Mouse (Mus musculus): ENCODE measurements around the gene Mettl22. TPM values are rescaled to one million over a fixed set of nuclear protein-coding genes. Genes with fewer than 3 reads are reported as not detected.

Gene Mettl22
- 45.7 and 54.2 TPM in 2 replicates for polyA plus RNA-seq (2015; fragmentation: Nextera tagmentation; extraction: Ambion mirVana)

DNA sequence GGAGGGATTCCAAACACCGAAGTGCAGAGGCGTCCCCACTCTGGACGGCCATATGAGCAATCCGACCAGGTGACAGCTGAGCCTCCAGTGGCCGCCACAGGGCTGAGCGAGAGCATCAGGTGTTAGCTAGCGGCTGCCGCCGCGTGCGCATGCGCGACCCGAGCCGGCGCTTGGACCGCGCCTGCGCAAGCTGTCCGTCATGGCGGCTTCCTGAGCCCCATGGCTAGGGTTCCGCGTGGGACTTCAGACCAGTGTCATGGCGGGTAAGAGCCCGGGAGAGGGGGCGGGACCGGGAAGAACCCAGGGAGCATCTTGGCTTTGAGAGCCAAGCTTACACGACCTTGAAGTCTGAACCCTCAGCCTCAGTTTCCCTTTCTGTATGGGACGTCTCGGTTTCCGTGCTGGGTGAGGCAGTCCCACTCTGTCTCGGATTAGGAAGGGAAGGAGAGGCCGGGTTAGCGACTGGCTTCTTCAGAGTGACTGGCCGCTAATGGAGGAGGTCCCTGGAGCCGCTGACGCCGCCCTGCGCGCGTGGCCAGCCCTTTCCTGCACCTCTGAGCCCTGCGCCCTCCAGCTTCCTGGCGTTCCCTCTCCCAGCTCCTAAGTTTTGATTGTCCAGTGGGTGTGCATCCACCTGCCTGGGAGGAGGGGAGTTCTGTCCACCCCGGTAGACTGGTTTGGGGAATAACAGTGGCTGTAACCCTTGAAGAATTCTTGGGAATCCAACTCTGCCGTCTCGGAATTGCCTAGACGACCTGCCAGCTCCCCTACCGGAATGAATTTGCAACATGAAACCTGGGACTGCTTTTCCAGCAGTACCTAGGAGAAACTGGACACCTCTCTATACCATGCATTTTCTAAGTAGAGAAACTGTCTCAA lies at the start of gene Mettl22:
TSS of gene Mettl22 (plus strand) at position 186 of the 879 bp plus-strand sequence.
- under 1% methylated on average over 48 of the region's 48 CpGs for WGBS
- Histone ChIP-seq H3K36me3 (no peaks in the 10 kb centered on the region), H3K27ac (replicated peaks) (peak within 1 kb of the TSS; percentile 84), H3K9me3 (replicated peaks) (no peaks in the 10 kb centered on the region), H3K4me3 (replicated peaks) (peak within 1 kb of the TSS; percentile 81), H3K4me2 (peak within 1 kb of the TSS; percentile 89), H3K27me3 (replicated peaks) (no peaks in the 10 kb centered on the region; the same call in 1 of the 2 replicates), H3K9ac (replicated peaks) (peak within 1 kb of the TSS; percentile 76), H3K4me1 (peaks cover 14% of the 10 kb centered on the region)
- peak; percentile 98 for ATAC-seq (ENCODE audit: low FRiP score)

DNA sequence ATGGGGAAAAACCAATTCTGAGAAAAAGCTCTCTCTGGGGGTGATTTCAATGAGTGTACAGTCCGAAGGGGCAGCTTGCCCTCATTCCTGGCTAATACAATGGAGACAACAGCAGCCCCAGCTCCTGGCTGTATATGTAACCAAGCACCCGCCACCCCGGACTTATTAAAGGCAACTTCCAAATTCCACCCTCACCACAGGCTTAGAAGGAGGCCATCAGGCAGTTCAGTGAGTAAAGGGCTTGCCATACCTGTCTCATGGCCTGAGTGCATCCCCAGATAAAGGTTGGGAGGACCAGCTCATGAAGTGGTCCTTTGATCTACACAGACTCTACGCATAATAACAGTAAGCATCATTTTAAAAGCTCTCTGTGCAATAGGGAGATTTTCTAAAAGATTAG lies 49.7 kb upstream of the Mettl22 start:
- Histone ChIP-seq H3K36me3 (no peaks in the 10 kb centered on the region), H3K4me2 (no peak overlapping the region), H3K27me3 (replicated peaks) (peaks cover 37% of the 10 kb centered on the region), H3K9me3 (replicated peaks) (no peaks in the 10 kb centered on the region), H3K4me3 (replicated peaks) (no peak overlapping the region), H3K4me1 (peaks cover 22% of the 10 kb centered on the region), H3K9ac (replicated peaks) (no peak overlapping the region), H3K27ac (replicated peaks) (no peak overlapping the region)
- 90% methylated on average over 4 of the region's 4 CpGs for WGBS
- ATAC-seq (ENCODE audit: low FRiP score), result no peak

DNA sequence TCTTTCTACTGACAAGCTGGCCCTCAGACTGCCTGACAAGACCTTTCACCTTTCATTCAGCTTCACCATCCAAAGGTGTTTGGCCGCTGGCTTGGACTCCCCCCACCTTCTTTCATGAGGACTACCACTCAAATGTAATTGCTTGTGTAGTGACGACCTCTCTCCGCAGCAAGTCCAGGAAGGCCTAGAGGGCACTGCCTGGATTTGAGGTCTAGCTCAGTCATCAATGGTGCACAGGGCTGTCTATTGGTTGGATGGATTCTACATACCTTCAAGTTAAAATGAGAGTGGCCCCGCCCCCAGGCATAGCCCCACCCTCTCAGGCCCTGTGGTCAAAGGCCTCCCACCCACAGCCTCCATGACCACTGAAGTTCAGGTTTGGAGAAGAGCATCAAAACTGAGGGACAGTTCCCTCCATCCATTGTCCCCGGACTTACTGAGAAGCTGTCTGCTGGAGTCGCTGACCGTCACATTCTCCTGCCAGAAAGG lies 46.9 kb upstream of the Mettl22 start:
- Histone ChIP-seq H3K9me3 (replicated peaks) (no peaks in the 10 kb centered on the region), H3K4me3 (replicated peaks) (no peak overlapping the region; the same call in 1 of the 2 replicates), H3K4me2 (peak overlapping the region; percentile 89), H3K4me1 (peaks cover 14% of the 10 kb centered on the region), H3K27me3 (replicated peaks) (peaks cover 55% of the 10 kb centered on the region), H3K36me3 (no peaks in the 10 kb centered on the region), H3K27ac (replicated peaks) (no peak overlapping the region), H3K9ac (replicated peaks) (no peak overlapping the region)
- ATAC-seq (ENCODE audit: low FRiP score), result no peak
- WGBS, result 38% methylated on average over 7 of the region's 7 CpGs

DNA sequence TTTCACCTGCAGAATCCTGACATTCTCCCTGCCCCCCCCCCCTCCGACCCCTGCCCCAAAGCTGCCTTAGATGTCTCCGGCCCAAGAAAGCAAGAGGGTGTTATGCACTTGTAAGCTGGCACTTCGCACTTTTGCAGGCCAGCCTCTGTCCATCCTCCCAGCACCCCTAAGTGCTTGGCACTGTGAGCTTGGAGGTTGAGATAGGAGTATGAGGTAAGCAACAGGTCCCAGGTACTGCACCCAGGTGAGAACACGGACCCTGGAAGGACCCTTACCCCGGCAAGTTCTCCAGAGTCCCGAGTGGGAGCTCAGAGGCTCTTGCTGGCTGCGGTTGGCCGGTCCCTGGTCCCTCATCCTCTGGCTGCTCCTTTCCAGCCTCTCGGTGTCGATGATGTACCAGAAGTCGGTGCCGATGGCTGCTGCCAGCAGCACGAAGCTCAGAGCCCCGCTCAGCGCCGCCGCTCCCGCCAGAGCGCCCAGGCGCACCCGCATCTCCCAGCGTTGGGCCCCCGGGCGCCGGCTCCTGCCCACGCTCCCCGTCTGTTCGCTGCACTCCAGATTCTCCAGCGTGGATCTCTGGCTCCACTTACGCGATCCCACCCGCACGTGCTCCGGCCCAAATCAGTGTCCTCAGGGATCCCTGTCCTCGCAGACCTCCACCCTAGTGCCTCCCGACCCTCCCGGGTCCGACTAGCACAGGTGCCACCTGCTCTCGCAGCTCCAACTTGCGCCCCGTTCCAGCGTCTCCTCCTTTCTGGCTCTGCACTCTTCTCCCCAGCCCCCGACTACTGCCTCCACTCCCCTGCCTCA lies 46.2 kb upstream of the Mettl22 start:
- Histone ChIP-seq H3K4me1 (peaks cover 14% of the 10 kb centered on the region), H3K27me3 (replicated peaks) (peaks cover 55% of the 10 kb centered on the region), H3K9ac (replicated peaks) (peak overlapping the region; percentile 40), H3K9me3 (replicated peaks) (no peaks in the 10 kb centered on the region), H3K4me3 (replicated peaks) (peak overlapping the region; percentile 45), H3K27ac (replicated peaks) (no peak overlapping the region), H3K36me3 (no peaks in the 10 kb centered on the region), H3K4me2 (peak overlapping the region; percentile 89)
- ATAC-seq (ENCODE audit: low FRiP score), result peak; percentile 50; the same call in 1 of the 2 replicates
- WGBS, result 4% methylated on average over 43 of the region's 43 CpGs

DNA sequence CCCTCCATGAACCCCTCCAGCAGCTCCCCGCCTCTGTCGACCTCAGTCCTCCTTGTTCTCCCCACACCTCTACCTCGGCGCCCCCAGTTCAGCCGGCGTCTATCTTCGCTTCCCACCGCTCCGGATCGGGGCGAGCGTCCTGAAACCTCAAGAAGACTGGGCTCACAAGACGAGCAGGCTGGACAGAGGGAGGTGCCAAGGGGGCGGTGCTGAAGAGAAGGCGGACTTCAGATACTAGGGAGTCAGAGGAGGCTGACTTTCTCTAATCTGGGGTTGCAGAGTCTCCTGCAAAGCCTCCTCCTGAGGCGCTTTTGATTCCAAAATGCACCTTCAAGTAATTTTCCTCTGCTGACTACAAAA lies 45.6 kb upstream of the Mettl22 start, which contains the start of gene Tmem114:
TSS of gene Tmem114 (minus strand) at position 166 of the 360 bp plus-strand sequence.
- Histone ChIP-seq H3K9ac (replicated peaks) (peak within 1 kb of the TSS; percentile 40), H3K36me3 (no peaks in the 10 kb centered on the region), H3K27ac (replicated peaks) (no peak within 1 kb of the TSS), H3K4me1 (peaks cover 14% of the 10 kb centered on the region), H3K9me3 (replicated peaks) (no peaks in the 10 kb centered on the region), H3K4me2 (peak within 1 kb of the TSS; percentile 89), H3K4me3 (replicated peaks) (peak within 1 kb of the TSS; percentile 45), H3K27me3 (replicated peaks) (peaks cover 55% of the 10 kb centered on the region)
- 1% methylated on average over 16 of the region's 16 CpGs for WGBS
- ATAC-seq (ENCODE audit: low FRiP score), result no peak

DNA sequence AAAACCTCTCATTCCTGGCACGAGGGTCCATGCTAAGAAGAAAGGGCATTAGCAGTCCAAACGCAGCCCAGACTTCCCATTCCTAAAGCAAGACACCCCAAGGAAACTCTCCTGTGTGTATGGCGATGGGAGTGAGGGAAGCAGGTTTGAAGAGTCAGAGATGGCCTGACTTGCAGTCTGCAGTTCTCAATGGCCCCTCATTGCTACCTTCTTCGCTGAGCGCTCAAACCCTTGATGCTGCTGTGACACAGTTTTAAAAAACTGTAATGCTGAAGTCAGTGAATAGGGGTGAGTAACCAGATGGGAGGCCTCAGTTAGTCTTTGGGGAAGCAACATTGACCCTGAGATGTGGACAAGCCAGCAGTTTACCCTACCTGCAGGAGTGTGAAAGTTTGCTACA lies 44.9 kb upstream of the Mettl22 start:
- Histone ChIP-seq H3K4me3 (replicated peaks) (no peak overlapping the region), H3K27ac (replicated peaks) (no peak overlapping the region), H3K4me2 (no peak overlapping the region), H3K27me3 (replicated peaks) (peaks cover 55% of the 10 kb centered on the region), H3K36me3 (no peaks in the 10 kb centered on the region), H3K9me3 (replicated peaks) (no peaks in the 10 kb centered on the region), H3K9ac (replicated peaks) (no peak overlapping the region), H3K4me1 (peaks cover 14% of the 10 kb centered on the region)
- no peak for ATAC-seq (ENCODE audit: low FRiP score)
- 87% methylated on average over 5 of the region's 5 CpGs for WGBS

DNA sequence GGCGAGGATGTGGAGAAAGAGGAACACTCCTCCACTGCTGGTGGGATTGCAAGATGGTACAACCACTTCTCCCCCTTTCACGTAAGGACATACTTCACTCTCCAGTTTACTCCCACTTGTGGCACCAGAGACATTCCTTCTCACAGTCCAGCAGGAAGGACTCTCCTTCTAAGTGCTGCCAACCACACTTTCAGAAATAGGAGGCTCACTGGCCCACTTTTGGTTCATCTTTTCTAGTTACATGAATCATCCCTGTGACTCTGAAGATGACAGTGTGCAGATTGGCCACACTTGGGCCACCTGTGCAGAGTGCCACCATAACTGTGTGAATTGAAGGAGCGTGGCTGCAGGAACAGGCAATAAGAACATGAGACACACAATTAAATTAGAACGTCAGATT lies 41.1 kb upstream of the Mettl22 start:
- ATAC-seq (ENCODE audit: low FRiP score), result no peak
- H3K9ac ChIP-seq (replicated peaks), result no peak overlapping the region
- H3K27me3 ChIP-seq (replicated peaks), result peaks cover 31% of the 10 kb centered on the region
- no peak overlapping the region for H3K4me2 ChIP-seq
- no peaks in the 10 kb centered on the region for H3K36me3 ChIP-seq
- 92% methylated on average over 4 of the region's 4 CpGs for WGBS
- H3K4me1 ChIP-seq, result peaks cover 6% of the 10 kb centered on the region
- H3K4me3 ChIP-seq (replicated peaks), result no peak overlapping the region
- H3K9me3 ChIP-seq (replicated peaks), result no peaks in the 10 kb centered on the region
- no peak overlapping the region for H3K27ac ChIP-seq (replicated peaks)

DNA sequence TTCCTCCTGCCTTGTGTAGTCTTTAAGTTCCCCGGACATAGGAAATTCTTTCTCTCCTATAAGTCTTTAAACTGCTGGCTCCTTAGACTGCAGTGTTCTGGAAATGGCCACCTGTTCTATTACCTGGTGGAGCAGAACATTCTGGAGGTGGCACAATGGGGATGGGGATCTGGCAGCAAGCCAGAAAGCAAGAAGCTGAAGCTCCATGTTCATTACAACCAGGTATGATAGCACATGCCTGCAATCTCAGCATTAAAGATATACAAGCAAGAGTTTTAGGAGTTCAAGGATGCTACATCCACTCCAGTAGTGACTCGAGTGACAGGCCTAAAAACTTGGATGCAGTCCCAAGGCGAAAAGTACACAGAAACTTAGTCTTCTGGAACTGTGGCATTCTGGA lies 38.0 kb upstream of the Mettl22 start:
- no peaks in the 10 kb centered on the region for H3K4me1 ChIP-seq
- no peak for ATAC-seq (ENCODE audit: low FRiP score)
- 89% methylated on average over 3 of the region's 3 CpGs for WGBS
- H3K4me3 ChIP-seq (replicated peaks), result no peak overlapping the region
- no peak overlapping the region for H3K4me2 ChIP-seq
- no peaks in the 10 kb centered on the region for H3K36me3 ChIP-seq
- no peak overlapping the region for H3K9ac ChIP-seq (replicated peaks)
- H3K27ac ChIP-seq (replicated peaks), result no peak overlapping the region
- peaks cover under 1% of the 10 kb centered on the region for H3K27me3 ChIP-seq (replicated peaks)
- no peaks in the 10 kb centered on the region for H3K9me3 ChIP-seq (replicated peaks)

DNA sequence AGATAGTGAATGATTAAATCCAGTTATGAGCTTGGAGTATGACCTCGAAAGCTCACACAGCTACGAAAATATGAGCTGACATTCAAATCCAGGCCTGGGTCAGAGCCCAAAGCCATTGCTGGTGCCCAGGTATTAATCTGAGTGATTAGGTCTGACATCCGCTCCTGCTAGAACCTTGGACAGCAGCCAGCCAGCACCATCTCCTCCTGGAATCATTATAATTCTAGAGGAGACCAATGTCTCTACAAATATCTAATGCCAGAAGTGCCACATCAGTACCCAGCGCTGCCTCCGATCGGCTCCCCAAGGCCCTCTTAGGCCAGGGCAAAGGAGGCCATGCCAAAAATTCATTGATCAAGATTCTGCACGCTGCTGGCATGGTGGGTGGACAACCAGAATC lies 25.7 kb upstream of the Mettl22 start:
- no peak overlapping the region for H3K4me2 ChIP-seq
- no peak overlapping the region for H3K4me3 ChIP-seq (replicated peaks)
- H3K36me3 ChIP-seq, result no peaks in the 10 kb centered on the region
- H3K9ac ChIP-seq (replicated peaks), result no peak overlapping the region
- no peak for ATAC-seq (ENCODE audit: low FRiP score)
- no peaks in the 10 kb centered on the region for H3K9me3 ChIP-seq (replicated peaks)
- no peaks in the 10 kb centered on the region for H3K4me1 ChIP-seq
- WGBS, result 86% methylated on average over 7 of the region's 7 CpGs
- H3K27me3 ChIP-seq (replicated peaks), result no peaks in the 10 kb centered on the region
- no peak overlapping the region for H3K27ac ChIP-seq (replicated peaks)

DNA sequence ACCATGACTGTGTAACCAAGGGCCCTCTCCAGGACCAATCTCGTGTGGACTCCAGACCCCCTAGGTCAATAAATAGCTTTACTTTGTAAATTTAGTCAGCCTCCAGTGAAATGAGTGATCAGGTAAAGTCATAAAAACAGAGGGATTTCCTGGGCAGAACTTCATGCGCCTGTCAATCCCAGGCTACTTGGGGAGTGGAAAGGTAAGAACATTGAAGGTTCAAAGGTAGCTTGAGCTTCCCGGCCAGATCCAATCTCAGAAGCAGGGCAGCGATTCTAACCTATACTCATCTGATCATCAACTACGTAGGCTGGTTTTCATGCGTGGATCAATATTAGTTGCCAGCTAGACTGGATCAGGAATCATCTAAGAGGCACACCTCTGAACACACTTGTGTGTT lies 24.3 kb upstream of the Mettl22 start:
- H3K4me1 ChIP-seq, result no peaks in the 10 kb centered on the region
- 87% methylated on average over 6 of the region's 6 CpGs for WGBS
- ATAC-seq (ENCODE audit: low FRiP score), result no peak
- no peak overlapping the region for H3K27ac ChIP-seq (replicated peaks)
- no peak overlapping the region for H3K4me2 ChIP-seq
- no peak overlapping the region for H3K9ac ChIP-seq (replicated peaks)
- H3K9me3 ChIP-seq (replicated peaks), result no peaks in the 10 kb centered on the region
- no peaks in the 10 kb centered on the region for H3K36me3 ChIP-seq
- H3K27me3 ChIP-seq (replicated peaks), result no peaks in the 10 kb centered on the region
- H3K4me3 ChIP-seq (replicated peaks), result no peak overlapping the region

DNA sequence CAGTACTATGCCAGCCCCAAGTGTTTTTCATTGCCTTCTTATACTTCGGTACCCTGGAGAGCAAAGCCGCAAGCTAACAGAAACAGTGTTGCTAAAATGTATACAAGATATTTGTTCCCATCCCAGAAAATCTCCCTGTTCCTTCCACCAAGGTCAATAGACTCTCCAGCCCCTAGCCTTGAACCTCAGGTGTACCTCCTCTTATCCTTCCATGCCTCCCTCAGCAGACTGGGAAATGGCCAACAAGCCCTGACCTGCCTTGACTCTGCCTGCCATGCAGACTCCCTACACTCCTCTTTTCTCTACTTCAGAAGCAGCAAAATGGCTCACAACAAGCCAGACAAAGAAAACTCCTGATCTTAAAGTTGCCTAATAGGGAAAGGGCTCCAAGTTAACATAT lies 17.3 kb upstream of the Mettl22 start:
- Histone ChIP-seq H3K4me2 (no peak overlapping the region), H3K4me3 (replicated peaks) (no peak overlapping the region), H3K27me3 (replicated peaks) (no peaks in the 10 kb centered on the region), H3K9me3 (replicated peaks) (no peaks in the 10 kb centered on the region), H3K27ac (replicated peaks) (no peak overlapping the region), H3K4me1 (no peaks in the 10 kb centered on the region), H3K9ac (replicated peaks) (no peak overlapping the region), H3K36me3 (no peaks in the 10 kb centered on the region)
- 96% methylated on average over 2 of the region's 2 CpGs for WGBS
- ATAC-seq (ENCODE audit: low FRiP score), result no peak

All from neural tube, embryonic 15.5 days (tissue).